Mouse (Mus musculus) heart, adult 8-10 months (tissue): ENCODE data around the gene Shh. TPM values are rescaled to one million over a fixed set of nuclear protein-coding genes. Genes with fewer than 3 reads are reported as not detected.

Experiments used
- total RNA-seq, 4 experiments: library from RNA; stranded (reverse); gene quantifications; 2 replicates each; pipeline ENCODE4 v1.2.4; 2022

The Shh gene
- total RNA-seq, 4 experiments from 2014 or later: not detected

Other genes with a start within 250 kb of the Shh start
- gene Cnpy1, start 221.4 kb downstream of the Shh start, total RNA-seq: not detected
- gene Rbm33, start 150.1 kb downstream of the Shh start, total RNA-seq: 10 to 100 TPM; 36.9 to 40.6 (median 37.5) TPM